Mouse (Mus musculus) urinary bladder, postnatal 14 days (tissue): Measurements from ENCODE around the gene Ulk4.

Experiments used
- DNase-seq: peaks from one replicate; pipeline ENCODE4 v3.0.0; 2021; ENCODE audit warnings: low spot score

Ulk4 gene

DNA sequence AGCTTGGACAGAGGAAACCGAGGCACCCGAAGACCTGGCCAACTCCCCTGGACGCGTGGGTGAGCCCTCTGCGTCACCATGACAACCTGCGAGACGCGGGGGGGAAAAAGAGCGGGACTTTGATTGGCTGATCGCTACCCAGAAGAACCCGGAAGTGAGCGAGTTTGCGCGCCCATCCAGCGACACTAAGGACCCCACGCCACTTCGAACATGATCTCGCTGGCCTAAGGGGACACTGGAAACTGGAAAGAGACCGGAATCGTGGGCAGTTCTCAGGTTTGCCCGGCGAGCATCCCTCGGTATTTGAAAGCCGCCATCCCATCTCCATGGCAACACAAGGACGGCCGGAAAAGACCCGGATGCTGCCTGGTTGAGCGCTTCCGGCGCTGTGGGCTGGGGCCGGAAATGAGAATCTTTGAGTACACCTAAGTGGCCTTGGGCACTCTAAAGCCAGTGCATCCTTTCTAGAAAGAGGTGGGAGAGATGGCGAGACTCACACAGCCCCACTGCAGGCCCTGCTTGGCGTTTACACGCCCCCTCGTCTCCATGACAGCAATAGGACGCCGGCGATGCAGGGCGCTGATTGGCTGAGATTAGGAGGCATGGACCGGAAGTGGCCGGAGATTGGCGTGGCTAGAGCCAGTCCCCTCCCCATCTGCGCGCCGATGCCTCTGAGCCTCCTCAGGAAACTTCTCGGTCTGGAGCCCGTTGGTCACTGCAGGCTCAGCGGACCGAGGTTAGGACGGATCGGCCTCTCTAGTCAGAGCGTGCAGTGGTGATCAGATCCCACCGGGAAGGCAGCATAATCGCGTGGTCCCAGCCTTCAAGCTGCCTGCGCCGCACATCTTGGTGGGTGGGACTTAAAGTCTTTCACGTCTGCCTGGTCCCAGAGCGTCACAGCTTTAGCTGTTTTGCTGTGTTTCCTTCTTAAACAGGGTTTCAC lies at the start of gene Ulk4:
Gene Ulk4 (minus strand): TSS at position 80 of the 943 bp plus-strand sequence.
- peak; percentile 92 for DNase-seq

GRCm38 (mm10) chr9:121322034-121322433 lies 45.0 kb upstream of the Ulk4 start:
- no peak for DNase-seq

DNA sequence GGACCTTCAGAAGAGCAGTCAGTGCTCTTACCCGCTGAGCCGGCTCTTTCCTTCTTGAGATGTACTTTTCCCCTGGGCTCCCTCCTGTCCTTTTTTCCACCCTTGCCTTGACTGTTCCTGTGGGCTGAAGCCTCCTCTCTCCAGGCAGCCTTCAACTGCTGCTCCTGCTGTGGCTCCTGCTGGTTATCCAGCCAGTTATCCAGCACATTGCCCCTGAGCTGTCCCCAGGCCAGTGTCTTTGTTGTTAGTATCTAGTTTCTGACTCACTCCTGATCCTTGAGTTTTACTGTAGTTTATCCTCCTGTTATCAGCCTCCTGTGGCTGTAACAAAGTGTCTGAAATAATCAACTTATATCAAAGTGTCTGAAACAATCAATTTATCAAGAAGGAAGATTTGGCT lies 44.1 kb upstream of the Ulk4 start:
- no peak for DNase-seq

DNA sequence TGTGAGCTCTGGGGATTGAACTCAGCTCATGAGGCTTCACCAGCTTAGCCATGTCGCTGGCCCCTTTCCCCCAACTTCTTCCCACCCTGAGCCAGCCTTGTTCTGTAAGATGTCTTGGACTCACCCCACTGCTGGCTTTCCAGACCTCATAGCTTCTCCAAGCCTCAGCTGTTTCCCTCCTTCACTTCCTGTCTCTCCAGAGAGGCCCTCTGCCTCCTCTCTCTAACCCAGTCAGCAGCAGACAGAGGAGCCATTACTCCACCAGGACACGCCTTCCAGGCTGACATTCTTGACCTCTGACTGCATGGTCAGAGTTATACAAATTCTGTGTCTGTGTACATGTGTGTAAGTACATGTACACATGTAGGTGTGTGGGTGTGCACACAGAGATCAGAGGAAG lies 43.4 kb upstream of the Ulk4 start:
- no peak for DNase-seq

- DNase-seq, result no peak
Observed at GRCm38 (mm10) chr9:121319323-121319966, 42.4 kb upstream of the Ulk4 start.

DNA sequence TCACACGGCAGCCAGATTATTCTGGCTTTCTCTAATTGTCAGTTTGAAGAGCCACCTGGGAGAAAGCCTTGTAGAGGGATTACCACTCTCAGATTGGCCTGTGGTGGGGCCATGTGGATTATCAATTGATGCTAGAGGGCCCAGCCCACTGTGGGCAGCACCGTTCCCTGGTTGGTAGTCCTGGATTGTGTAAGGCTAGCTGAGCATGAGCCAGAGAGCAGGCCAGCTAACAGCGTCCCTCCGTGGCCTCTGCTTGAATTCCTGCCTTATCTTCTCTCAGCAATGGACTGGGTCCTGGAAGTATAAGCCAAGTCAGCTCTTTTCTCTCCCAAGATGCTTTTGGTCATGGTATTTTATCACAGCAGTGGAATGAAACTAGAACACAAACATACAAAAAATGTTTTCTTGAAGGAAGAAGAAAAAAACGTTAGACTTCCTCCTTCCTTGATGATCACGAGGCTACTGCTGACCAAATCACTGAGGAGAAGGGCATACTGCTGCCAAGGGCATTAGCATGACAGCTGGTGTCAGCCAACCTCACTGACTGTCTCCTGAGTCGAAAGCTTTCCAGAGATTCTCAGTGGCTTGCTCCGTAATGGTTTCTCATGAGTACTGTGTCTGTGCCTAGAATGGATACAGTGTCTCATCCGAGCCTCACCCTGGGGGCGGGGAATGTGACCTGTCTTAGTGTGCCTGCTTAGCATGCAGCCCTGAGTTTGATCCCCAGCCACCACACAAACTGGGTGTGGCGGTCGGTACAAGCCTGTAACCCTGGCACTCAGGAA lies 39.8 kb upstream of the Ulk4 start:
- DNase-seq, result no peak

- no peak for DNase-seq
Observed at GRCm38 (mm10) chr9:121315901-121316595, 39.1 kb upstream of the Ulk4 start.

DNA sequence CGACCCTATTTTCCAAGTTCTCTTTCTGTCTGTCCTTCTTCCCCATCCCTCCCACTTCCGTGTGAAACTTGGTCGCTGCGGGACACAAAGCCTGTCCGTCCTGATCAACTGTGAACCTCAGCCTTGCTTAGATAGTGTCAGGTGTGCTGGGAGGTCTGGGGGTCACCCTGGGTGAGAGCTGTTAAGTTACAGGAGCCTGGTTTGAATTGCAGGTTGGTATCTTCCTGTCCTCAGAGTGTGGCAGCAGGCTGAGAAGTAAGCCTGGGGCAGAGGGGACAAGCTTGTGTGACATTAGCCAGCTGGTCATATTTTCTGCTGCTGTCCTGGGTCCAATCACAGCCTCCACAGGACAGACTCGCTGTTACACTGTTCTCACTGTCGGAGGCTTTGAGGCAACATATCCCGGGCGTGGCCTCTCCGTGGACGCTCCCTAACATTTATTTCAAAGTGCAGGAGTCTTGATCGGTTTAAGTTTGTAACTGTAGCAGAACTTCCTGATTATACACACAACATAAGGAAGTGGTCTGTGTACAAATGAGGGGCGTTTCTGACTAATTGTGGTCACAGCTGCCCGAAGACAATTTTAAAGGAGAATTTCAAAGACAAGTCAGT lies 37.6 kb upstream of the Ulk4 start:
- no peak for DNase-seq

GRCm38 (mm10) chr9:121313656-121314374 lies 36.8 kb upstream of the Ulk4 start:
- peak; percentile 85 for DNase-seq

GRCm38 (mm10) chr9:121312237-121312891 lies 35.4 kb upstream of the Ulk4 start:
- DNase-seq, result no peak

DNA sequence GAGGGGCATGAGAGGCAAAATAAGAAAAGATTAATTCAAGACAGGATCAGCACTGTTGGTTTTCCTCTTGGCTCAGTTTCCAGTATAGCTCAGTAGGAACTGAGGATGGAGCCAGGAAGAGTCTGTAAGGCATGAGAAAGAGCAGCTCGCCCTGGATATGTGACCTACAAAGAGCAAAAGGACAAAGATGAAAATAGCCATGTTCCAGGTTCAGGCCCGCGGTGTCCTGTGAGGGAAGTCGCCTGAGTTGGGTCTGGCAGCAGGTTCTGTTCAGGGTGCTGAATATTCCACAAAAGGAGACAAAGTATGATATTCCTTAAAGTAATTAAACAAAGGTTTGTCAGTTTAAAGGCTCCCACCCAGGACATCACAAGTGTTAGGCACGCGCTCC lies 34.8 kb upstream of the Ulk4 start:
- DNase-seq, result no peak

DNA sequence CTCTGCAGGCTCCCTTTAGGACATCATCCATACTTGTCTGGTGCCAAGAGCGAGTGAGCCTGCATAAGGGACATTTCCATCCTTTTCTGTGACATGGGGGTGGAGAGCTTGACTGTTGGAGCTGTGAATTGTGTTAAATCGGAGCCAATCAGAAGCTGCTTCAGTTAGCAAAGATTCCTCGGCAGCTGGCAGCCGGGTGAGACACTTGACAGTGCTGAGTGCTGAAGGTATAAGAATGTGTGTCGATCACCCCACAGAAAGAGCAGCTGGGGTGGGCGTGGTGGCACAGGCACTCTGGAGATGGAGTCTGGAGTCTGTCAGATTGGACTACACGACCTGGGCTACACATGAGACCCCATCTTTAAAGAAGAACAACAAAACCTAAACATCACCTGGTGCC lies 33.5 kb upstream of the Ulk4 start:
- DNase-seq, result no peak

DNA sequence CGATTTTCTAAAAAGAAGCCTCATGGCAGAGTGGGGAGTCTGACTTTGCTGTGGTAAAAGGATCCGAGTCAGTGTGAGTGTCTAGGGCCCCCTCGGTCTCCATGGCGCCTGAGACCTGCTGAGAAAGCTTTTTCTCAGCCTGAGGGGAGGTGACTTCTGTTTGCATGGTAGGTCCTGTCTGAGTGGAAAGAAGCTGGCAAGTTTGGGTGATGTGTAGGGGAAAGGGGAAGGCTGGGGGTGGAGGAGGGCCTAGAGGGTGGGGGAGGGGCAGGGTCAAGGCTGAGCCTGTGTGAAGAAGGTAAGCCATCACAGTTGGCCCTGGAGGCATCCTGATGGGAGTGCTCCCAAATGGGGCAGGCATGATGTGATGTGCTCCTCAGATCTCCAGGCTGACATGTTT lies 32.3 kb upstream of the Ulk4 start:
- no peak for DNase-seq

GRCm38 (mm10) chr9:121305456-121305855 lies 28.5 kb upstream of the Ulk4 start:
- no peak for DNase-seq

- DNase-seq, result no peak
Observed at GRCm38 (mm10) chr9:121304520-121304919, 27.5 kb upstream of the Ulk4 start.

- no peak for DNase-seq
Observed at GRCm38 (mm10) chr9:121303748-121304147, 26.8 kb upstream of the Ulk4 start.

DNA sequence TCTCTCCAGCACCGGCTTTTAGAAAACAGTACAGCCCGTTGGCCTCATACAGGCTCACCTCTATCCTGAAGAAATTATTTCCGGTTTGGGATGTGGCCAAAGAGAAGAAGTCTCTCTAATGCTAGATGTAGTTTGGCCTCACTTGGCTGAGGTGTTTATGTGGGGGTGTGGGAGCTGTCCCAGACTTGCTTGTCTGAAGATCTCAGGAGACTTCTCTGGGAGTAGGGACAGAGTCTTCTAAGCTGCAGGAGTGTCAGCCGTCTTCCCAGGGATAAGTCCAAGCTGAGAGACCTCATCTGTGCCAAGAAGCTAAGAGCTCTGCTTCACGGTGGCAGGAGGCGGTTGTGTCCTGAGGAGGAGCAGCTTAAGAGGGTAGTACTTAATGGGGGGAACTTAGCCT lies 26.1 kb upstream of the Ulk4 start:
- no peak for DNase-seq

DNA sequence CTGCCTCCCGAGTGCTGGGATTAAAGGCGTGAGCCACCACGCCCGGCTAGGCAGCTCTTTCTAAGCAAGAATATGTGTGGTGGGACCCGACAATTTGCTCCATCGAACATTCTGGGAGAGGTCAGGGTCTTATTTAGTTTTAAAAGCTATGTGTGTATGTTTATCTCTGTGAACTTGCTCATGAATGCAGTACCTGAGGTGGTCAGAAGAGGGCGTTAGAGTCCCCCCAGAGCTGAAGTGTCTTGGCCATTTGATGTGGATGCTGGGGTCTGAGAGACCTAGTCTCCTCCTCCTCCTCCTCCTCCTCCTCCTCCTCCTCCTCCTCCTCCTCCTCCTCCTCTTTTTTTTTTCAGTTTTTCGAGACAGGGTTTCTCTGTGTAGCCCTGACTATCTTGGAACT lies 25.5 kb upstream of the Ulk4 start:
- no peak for DNase-seq

DNA sequence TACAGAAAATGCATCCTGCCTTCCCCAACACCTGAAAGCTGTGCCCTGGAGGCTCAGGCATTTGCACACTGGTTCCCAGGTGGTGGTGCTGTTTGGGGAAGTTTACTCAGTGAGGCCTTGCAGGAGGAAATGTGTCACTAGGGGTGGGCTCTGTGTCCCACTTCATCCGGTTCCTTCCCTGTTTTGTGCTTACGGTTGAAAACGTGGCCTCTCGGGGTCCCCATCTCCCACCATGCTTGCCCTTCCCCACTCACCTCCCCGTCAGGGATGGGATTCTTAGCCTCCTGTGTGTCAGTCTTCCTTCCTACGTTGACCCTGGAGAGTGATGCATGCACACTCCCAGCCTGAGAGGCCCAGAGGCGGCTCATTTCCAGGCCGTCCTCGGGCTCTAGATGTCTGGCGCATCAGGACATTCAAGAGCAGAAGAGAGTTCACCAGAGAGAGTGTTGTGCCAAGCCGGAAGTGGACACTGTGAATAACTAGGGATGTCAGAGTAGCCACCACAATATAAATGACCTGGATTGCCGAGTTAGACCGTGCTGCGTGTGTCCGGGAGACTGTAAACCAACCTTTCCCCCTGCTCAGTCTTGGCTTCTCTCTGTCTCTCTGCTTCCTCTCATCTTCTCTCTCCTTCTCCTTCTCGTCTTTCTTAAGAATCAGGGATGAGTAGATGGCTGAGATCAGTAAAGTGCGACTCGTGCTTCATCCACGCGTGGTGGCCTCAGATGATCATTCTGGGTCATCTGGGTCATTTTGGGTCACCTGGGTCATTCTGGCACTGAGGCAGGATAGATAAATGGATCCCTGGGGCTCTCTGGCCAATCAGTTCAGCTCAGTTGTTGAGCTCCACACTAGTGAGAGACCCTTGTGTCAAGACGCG lies 24.3 kb upstream of the Ulk4 start:
- DNase-seq, result no peak
